Mouse (Mus musculus): Measurements from ENCODE around the gene Coq6. TPM values are rescaled to one million over a fixed set of nuclear protein-coding genes. Genes with fewer than 3 reads are reported as not detected.

Coq6 gene
- polyA plus RNA-seq, 1 experiment = 17.5 TPM

DNA sequence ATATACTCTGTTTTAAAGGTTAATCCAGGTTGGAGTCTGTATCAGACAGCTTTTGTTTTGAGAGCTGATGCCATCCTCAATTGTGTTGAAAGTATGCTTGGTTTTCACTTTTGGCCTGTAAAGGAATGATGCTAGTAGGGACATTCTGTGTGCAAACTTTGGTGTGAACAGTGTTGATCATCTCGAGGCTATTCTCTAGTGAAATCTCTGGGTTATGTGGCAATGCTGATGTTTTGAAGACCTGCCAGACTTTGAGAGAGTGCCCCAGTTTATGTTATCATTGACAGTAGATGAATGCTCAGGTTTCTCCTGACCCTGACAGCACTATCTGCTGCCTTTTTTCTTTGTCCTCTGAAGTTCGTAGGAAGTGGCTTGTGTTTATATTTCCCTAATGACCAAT is 1.4 kb downstream of the Coq6 start:
- 62% methylated on average over 2 of the region's 2 CpGs for WGBS
- DNase-seq (ENCODE audit: low read depth in 1 of 2, low spot score in 2 of 2) = no peak
- Histone ChIP-seq H3K4me1 (ENCODE audit: control insufficient read depth, insufficient read depth, insufficient read length) (no peaks in the 10 kb centered on the region), H3K27ac (ENCODE audit: insufficient read depth, low read length) (no peak overlapping the region), H3K27me3 (ENCODE audit: control insufficient read depth, insufficient read depth, low read length) (no peaks in the 10 kb centered on the region), H3K4me3 (ENCODE audit: extremely low read depth, insufficient read depth, insufficient read length) (no peak overlapping the region), H3K36me3 (ENCODE audit: control insufficient read depth, insufficient read depth, low read length) (no peaks in the 10 kb centered on the region; the same call in 1 of the 2 replicates)
- TF ChIP-seq POLR2A (IDR thresholded peaks at IDR 0.05; ENCODE audit: low read depth, low read length) = no peak
- no peak for TF ChIP-seq CTCF (IDR thresholded peaks at IDR 0.05; ENCODE audit: extremely low read depth, insufficient read depth, insufficient read length, insufficient replicate concordance)

DNA sequence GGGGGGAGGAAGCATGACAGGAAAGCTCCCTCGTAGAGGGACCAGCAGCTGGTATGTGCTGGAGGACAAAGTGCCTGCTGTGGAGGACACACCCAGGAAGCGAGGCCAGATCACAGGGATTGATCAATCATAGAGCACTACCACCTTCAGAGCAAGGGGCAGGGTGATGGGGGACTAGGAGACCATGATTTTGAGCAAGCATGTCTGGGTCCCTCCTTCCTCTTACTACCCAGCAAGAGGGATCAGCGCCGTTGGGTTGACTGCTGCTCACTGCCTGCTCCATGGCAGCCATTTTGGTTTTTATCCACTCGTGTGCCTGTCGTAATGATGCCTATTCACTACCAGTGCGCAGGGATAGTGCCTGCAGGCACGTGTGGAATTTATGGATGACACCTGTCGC is 2.8 kb downstream of the Coq6 start:
- 87% methylated on average over 9 of the region's 9 CpGs for WGBS
- no peak overlapping the region for H3K27ac ChIP-seq (ENCODE audit: insufficient read depth, low read length)
- no peaks in the 10 kb centered on the region for H3K27me3 ChIP-seq (ENCODE audit: control insufficient read depth, insufficient read depth, low read length)
- no peak for TF ChIP-seq POLR2A (IDR thresholded peaks at IDR 0.05; ENCODE audit: low read depth, low read length)
- TF ChIP-seq CTCF (IDR thresholded peaks at IDR 0.05; ENCODE audit: extremely low read depth, insufficient read depth, insufficient read length, insufficient replicate concordance) = no peak
- H3K4me3 ChIP-seq (ENCODE audit: extremely low read depth, insufficient read depth, insufficient read length) = no peak overlapping the region
- no peaks in the 10 kb centered on the region for H3K4me1 ChIP-seq (ENCODE audit: control insufficient read depth, insufficient read depth, insufficient read length)
- no peak for DNase-seq (ENCODE audit: low read depth in 1 of 2, low spot score in 2 of 2)
- H3K36me3 ChIP-seq (ENCODE audit: control insufficient read depth, insufficient read depth, low read length) = no peaks in the 10 kb centered on the region; the same call in 1 of the 2 replicates

DNA sequence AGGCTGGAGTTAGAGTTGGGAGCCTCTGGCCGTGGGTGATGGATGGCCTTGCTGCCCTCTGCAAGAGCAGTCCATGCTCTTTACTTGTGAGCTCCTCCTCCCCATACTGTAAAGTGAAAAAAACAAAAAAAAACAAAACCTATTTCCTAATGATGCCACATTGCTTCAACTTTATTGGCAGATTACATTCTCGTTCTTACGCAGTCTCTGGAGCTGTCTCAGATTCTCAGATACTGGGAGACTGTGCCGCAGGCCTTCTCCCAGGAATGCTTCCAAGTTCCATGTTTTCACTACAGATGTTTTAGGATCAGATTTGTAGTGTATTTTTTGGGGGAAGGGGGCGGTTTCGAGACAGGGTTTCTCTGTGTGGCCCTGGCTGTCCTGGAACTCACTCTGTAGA is 3.7 kb downstream of the Coq6 start:
- TF ChIP-seq CTCF (IDR thresholded peaks at IDR 0.05; ENCODE audit: extremely low read depth, insufficient read depth, insufficient read length, insufficient replicate concordance) (no peak), POLR2A (IDR thresholded peaks at IDR 0.05; ENCODE audit: low read depth, low read length) (no peak)
- DNase-seq (ENCODE audit: low read depth in 1 of 2, low spot score in 2 of 2) = no peak

DNA sequence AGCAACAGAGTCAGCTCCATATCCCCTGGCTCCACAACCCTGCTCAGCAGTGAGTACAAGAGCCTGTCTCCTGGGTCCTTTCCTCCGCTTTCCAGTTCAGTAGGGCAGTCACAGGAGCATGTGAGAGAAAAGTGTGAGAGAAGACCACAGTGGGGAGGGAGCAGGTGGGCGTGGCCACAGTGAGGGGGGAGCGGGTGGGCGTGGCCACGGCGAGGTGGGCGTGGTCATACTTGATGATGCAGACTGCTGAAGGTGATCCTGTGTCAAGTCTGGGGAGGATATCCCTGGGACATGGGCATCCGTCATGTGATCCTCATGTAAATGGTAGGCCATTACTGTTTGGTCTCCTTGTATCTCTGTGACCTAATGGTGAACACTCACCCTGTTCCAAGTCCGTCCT is 5.5 kb downstream of the Coq6 start:
- Histone ChIP-seq H3K4me1 (ENCODE audit: control insufficient read depth, insufficient read depth, insufficient read length) (no peaks in the 10 kb centered on the region), H3K4me3 (ENCODE audit: extremely low read depth, insufficient read depth, insufficient read length) (no peak overlapping the region), H3K27me3 (ENCODE audit: control insufficient read depth, insufficient read depth, low read length) (no peaks in the 10 kb centered on the region), H3K27ac (ENCODE audit: insufficient read depth, low read length) (no peak overlapping the region), H3K36me3 (ENCODE audit: control insufficient read depth, insufficient read depth, low read length) (peaks cover 14% of the 10 kb centered on the region)
- TF ChIP-seq POLR2A (IDR thresholded peaks at IDR 0.05; ENCODE audit: low read depth, low read length) (no peak), CTCF (IDR thresholded peaks at IDR 0.05; ENCODE audit: extremely low read depth, insufficient read depth, insufficient read length, insufficient replicate concordance) (no peak)
- WGBS = 79% methylated on average over 9 of the region's 9 CpGs
- DNase-seq (ENCODE audit: low read depth in 1 of 2, low spot score in 2 of 2) = no peak

More for the DNA sequence above, 3.7 kb downstream of the Coq6 start:
- Histone ChIP-seq H3K27me3 (ENCODE audit: control insufficient read depth, insufficient read depth, low read length) (no peaks in the 10 kb centered on the region), H3K4me3 (ENCODE audit: extremely low read depth, insufficient read depth, insufficient read length) (no peak overlapping the region), H3K27ac (ENCODE audit: insufficient read depth, low read length) (no peak overlapping the region), H3K36me3 (ENCODE audit: control insufficient read depth, insufficient read depth, low read length) (no peaks in the 10 kb centered on the region; the same call in none of the 2 replicates), H3K4me1 (ENCODE audit: control insufficient read depth, insufficient read depth, insufficient read length) (no peaks in the 10 kb centered on the region)
- 94% methylated on average over 6 of the region's 6 CpGs for WGBS

DNA sequence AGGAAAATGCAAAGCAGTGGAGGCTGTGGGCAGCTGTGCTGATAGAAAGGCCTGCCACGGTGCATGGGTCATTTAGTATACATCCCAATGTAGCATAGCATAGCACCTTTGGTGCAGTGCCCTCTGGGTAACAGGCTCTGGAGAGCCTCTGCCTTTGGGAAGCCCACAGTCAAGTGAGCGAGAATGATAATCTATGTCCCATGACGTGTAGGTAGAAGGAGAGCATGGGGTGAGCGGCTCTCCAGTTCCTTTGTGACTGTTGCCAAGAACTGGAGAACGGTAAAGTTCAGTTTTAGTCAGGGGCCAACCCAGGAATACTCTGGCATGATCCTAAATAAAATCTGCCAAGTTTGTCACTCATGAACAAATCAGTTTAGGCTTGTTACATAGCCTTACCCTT is 10.2 kb downstream of the Coq6 start:
- no peak overlapping the region for H3K4me3 ChIP-seq (ENCODE audit: extremely low read depth, insufficient read depth, insufficient read length)
- no peak overlapping the region for H3K27ac ChIP-seq (ENCODE audit: insufficient read depth, low read length)
- 95% methylated on average over 5 of the region's 5 CpGs for WGBS
- no peak for DNase-seq (ENCODE audit: low read depth in 1 of 2, low spot score in 2 of 2)
- no peaks in the 10 kb centered on the region for H3K27me3 ChIP-seq (ENCODE audit: control insufficient read depth, insufficient read depth, low read length)
- peaks cover 34% of the 10 kb centered on the region for H3K36me3 ChIP-seq (ENCODE audit: control insufficient read depth, insufficient read depth, low read length)
- TF ChIP-seq POLR2A (IDR thresholded peaks at IDR 0.05; ENCODE audit: low read depth, low read length) (no peak), CTCF (IDR thresholded peaks at IDR 0.05; ENCODE audit: extremely low read depth, insufficient read depth, insufficient read length, insufficient replicate concordance) (no peak)
- no peaks in the 10 kb centered on the region for H3K4me1 ChIP-seq (ENCODE audit: control insufficient read depth, insufficient read depth, insufficient read length)

DNA sequence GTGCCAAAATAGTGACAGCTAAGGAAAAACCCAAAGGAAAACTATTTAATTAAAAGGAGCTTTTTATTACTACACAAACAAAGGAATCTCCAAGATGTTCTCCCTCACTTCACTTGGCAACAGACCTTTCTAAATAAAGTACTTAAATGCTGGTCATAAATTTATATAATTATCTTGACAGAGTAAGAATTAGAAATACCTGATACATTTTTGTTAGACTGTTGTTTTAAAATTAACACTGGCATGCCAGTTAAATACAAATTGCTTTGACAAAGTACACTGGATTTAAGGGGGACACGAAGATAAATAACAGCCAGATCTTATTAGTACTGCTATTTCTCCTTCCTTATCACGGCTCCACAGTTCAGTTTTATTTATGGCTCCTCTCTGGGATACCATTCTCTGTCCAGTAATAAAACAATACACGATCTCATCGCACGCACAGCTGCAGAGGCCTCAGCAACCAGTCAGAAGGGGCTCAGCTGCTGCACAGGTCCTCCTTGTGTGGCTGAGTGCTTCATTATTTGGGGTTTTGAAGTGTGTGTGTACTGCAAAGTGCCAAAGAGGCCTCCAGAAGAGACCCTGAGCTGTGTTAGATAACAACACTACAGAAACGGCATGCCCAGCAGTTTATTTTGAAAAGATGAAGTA is 12.5 kb downstream of the Coq6 start:
- Histone ChIP-seq H3K27ac (ENCODE audit: insufficient read depth, low read length) (no peak overlapping the region), H3K27me3 (ENCODE audit: control insufficient read depth, insufficient read depth, low read length) (no peaks in the 10 kb centered on the region), H3K4me1 (ENCODE audit: control insufficient read depth, insufficient read depth, insufficient read length) (no peaks in the 10 kb centered on the region), H3K4me3 (ENCODE audit: extremely low read depth, insufficient read depth, insufficient read length) (no peak overlapping the region), H3K36me3 (ENCODE audit: control insufficient read depth, insufficient read depth, low read length) (peaks cover 42% of the 10 kb centered on the region)
- WGBS = 89% methylated on average over 6 of the region's 6 CpGs
- no peak for DNase-seq (ENCODE audit: low read depth in 1 of 2, low spot score in 2 of 2)
- no peak for TF ChIP-seq POLR2A (IDR thresholded peaks at IDR 0.05; ENCODE audit: low read depth, low read length)
- TF ChIP-seq CTCF (IDR thresholded peaks at IDR 0.05; ENCODE audit: extremely low read depth, insufficient read depth, insufficient read length, insufficient replicate concordance) = no peak

- H3K36me3 ChIP-seq (ENCODE audit: control insufficient read depth, insufficient read depth, low read length) = peaks cover 13% of the 10 kb centered on the region
- H3K4me1 ChIP-seq (ENCODE audit: control insufficient read depth, insufficient read depth, insufficient read length) = no peaks in the 10 kb centered on the region; the same call in 1 of the 2 replicates
- H3K4me3 ChIP-seq (ENCODE audit: extremely low read depth, insufficient read depth, insufficient read length) = no peak overlapping the region
- WGBS = 99% methylated on average over 4 of the region's 4 CpGs
- no peak for DNase-seq (ENCODE audit: low read depth in 1 of 2, low spot score in 2 of 2)
- H3K27ac ChIP-seq (ENCODE audit: insufficient read depth, low read length) = no peak overlapping the region
- no peak for TF ChIP-seq POLR2A (IDR thresholded peaks at IDR 0.05; ENCODE audit: low read depth, low read length)
- TF ChIP-seq CTCF (IDR thresholded peaks at IDR 0.05; ENCODE audit: extremely low read depth, insufficient read depth, insufficient read length, insufficient replicate concordance) = no peak
- no peaks in the 10 kb centered on the region for H3K27me3 ChIP-seq (ENCODE audit: control insufficient read depth, insufficient read depth, low read length)
These were observed 20.9 kb downstream of the Coq6 start for GRCm38 (mm10) chr12:84382369-84382768.

Measured in spleen, adult 2 months (tissue).